Comparison of ENCODE assay signal across 7 mouse cellular contexts in the genomic region with DNA sequence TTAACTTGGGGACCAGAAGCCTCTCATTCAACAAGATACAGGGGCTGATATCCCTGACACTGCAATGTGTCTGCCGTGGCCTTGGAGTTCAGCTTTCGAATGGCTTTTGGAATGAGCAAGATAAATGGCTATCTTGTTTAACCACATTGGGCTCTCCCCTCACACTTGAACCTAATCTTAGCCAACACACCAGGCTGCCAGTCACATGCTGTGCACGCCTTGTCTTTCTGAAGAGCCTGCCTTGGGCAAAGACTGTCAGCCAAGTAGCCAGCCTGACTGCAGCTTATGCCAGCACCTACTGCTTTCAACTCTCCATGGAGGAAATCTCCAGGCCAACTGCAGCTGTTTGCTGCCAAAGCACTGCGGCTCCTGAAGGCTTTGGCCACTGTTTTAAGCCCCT. TPM values are rescaled to one million over a fixed set of nuclear protein-coding genes. Genes with fewer than 3 reads are reported as not detected.
A peak's percentile ranks its signal among the peaks of the same experiment; 100 is the strongest.
DNase-seq lines count a peak whose midpoint lies in the region; ATAC-seq lines count a peak whose summit lies in the region.

No protein-coding gene starts in this region.

- DNase-seq in left cerebral cortex, postnatal 4 days = peak; percentile 78
- no peak for DNase-seq in left cerebral cortex, adult 9 months (ENCODE audit: low spot score in 2 of 2)
- peak; percentile 63 to 75 for DNase-seq in heart, postnatal 10 days
- peak; percentile 72 to 77 for DNase-seq in spleen, postnatal 10 days (ENCODE audit: low spot score in 2 of 2)
- no peak for DNase-seq in yolk sac, embryonic 10.5 days (ENCODE audit: low spot score)

- no peak for ATAC-seq in CD4-positive, CD25-positive, alpha-beta regulatory T cell, adult 4 months

- intact Hi-C loops in left cerebral cortex, postnatal 4 days (cut with DNase I) = no loop called here
- intact Hi-C loops in heart, postnatal 10 days (cut with DNase I) = no loop called here

- peaks cover 54% of the 10 kb centered on the region for H3K36me3 ChIP-seq in erythroblast, embryonic 14.5 days (ENCODE audit: control insufficient read depth)

- peaks cover 4% of the 10 kb centered on the region; the same call in 1 of the 2 replicates for H3K27me3 ChIP-seq in erythroblast, embryonic 14.5 days (ENCODE audit: control insufficient read depth)

- peak overlapping the region; percentile 62 for H3K4me3 ChIP-seq in erythroblast, embryonic 14.5 days (replicated peaks)

- H3K4me1 ChIP-seq in erythroblast, embryonic 14.5 days (ENCODE audit: control insufficient read depth) = peaks cover 81% of the 10 kb centered on the region

- peaks cover 6% of the 10 kb centered on the region; the same call in 1 of the 2 replicates for H3K9me3 ChIP-seq in erythroblast, embryonic 14.5 days (ENCODE audit: control insufficient read depth, low read length)

RNA-seq across cellular contexts. Expression of a gene that starts 13.5 kb away (rescaled TPM):
- 10 to 100 TPM; 37.2 to 41.2 TPM for total RNA-seq in left cerebral cortex, postnatal 4 days (2021)
- 39.5 and 40.0 TPM in 2 replicates for polyA plus RNA-seq in erythroblast, embryonic 14.5 days (2012)
- 10 to 100 TPM; 31.8 to 34.3 TPM for total RNA-seq in heart, postnatal 10 days (2021)
- 10 to 100 TPM; 54.7 to 74.1 TPM for polyA plus RNA-seq in CD4-positive, CD25-positive, alpha-beta regulatory T cell, adult 4 months (2017; shearing (Covaris generic))

RNA-seq across cellular contexts. Expression of a gene that starts 16.9 kb away (rescaled TPM):
- 10 to 100 TPM; 12.5 to 14.3 TPM for total RNA-seq in left cerebral cortex, postnatal 4 days (2021)
- polyA plus RNA-seq in erythroblast, embryonic 14.5 days (2012) = 101 and 128 TPM in 2 replicates
- 10 to 100 TPM; 36.7 to 48.8 TPM for total RNA-seq in heart, postnatal 10 days (2021)
- polyA plus RNA-seq in CD4-positive, CD25-positive, alpha-beta regulatory T cell, adult 4 months (2017; shearing (Covaris generic)) = 10 to 100 TPM; 19.8 to 34.7 TPM

RNA-seq across cellular contexts. Expression of a gene that starts 40.7 kb away (rescaled TPM):
- 100 to 1,000 TPM; 494 to 504 TPM for total RNA-seq in left cerebral cortex, postnatal 4 days (2021)
- 0.18 and 0.28 TPM in 2 replicates for polyA plus RNA-seq in erythroblast, embryonic 14.5 days (2012)
- total RNA-seq in heart, postnatal 10 days (2021) = 10 to 100 TPM; 49.9 to 54.8 TPM
- under 1 TPM in 1 of 2 experiments, not detected in 1; 0.32 TPM for polyA plus RNA-seq in CD4-positive, CD25-positive, alpha-beta regulatory T cell, adult 4 months (2017; shearing (Covaris generic))

Comparison
In these comparisons a context has a peak if more than half of its experiments do, and no peak if none do; other contexts are left out.
1. DNase-seq: peak in left cerebral cortex, postnatal 4 days (single experiment), heart, postnatal 10 days (2 of 2) and spleen, postnatal 10 days (2 of 2); none in left cerebral cortex, adult 9 months (0 of 2) and yolk sac, embryonic 10.5 days (single experiment).
2. RNA of a gene that starts 40.7 kb away (total RNA-seq): 494 to 504 TPM in left cerebral cortex, postnatal 4 days; 49.9 to 54.8 TPM in heart, postnatal 10 days; every median in the first group is over 4 times any median in the second.